Mouse (Mus musculus): Measurements from ENCODE around the gene Adcy10.

Adcy10 gene

GRCm38 (mm10) chr1:165601775-165602280 is 116.8 kb downstream of the Adcy10 start:
- DNase-seq (ENCODE audit: low read depth, low spot score) = no peak

- no peak for DNase-seq (ENCODE audit: low read depth, low spot score)
Observed at GRCm38 (mm10) chr1:165603218-165603617, 118.2 kb downstream of the Adcy10 start.

GRCm38 (mm10) chr1:165604203-165604602 is 119.2 kb downstream of the Adcy10 start:
- DNase-seq (ENCODE audit: low read depth, low spot score) = no peak

GRCm38 (mm10) chr1:165605108-165605507 is 120.1 kb downstream of the Adcy10 start:
- DNase-seq (ENCODE audit: low read depth, low spot score) = no peak

- DNase-seq (ENCODE audit: low read depth, low spot score) = peak; percentile 60
Observed at GRCm38 (mm10) chr1:165605774-165606173, 120.8 kb downstream of the Adcy10 start.

GRCm38 (mm10) chr1:165608904-165609303 is 123.9 kb downstream of the Adcy10 start:
- DNase-seq (ENCODE audit: low read depth, low spot score) = no peak

- no peak for DNase-seq (ENCODE audit: low read depth, low spot score)
Observed at GRCm38 (mm10) chr1:165609495-165610320, 124.7 kb downstream of the Adcy10 start.

- peak; percentile 87 for DNase-seq (ENCODE audit: low read depth, low spot score)
Observed at GRCm38 (mm10) chr1:165610321-165610999, 125.5 kb downstream of the Adcy10 start.

GRCm38 (mm10) chr1:165612714-165613113 is 127.7 kb downstream of the Adcy10 start:
- no peak for DNase-seq (ENCODE audit: low read depth, low spot score)

GRCm38 (mm10) chr1:165613926-165614325 is 128.9 kb downstream of the Adcy10 start:
- no peak for DNase-seq (ENCODE audit: low read depth, low spot score)

- no peak for DNase-seq (ENCODE audit: low read depth, low spot score)
Observed at GRCm38 (mm10) chr1:165614793-165615192, 129.8 kb downstream of the Adcy10 start.

GRCm38 (mm10) chr1:165616652-165617051 is 131.7 kb downstream of the Adcy10 start:
- peak; percentile 13 for DNase-seq (ENCODE audit: low read depth, low spot score)

- peak; percentile 40 for DNase-seq (ENCODE audit: low read depth, low spot score)
Observed at GRCm38 (mm10) chr1:165617166-165617891, 132.3 kb downstream of the Adcy10 start.

GRCm38 (mm10) chr1:165618201-165618624 is 133.2 kb downstream of the Adcy10 start:
- peak; percentile 86 for DNase-seq (ENCODE audit: low read depth, low spot score)

- no peak for DNase-seq (ENCODE audit: low read depth, low spot score)
Observed at GRCm38 (mm10) chr1:165625058-165625457, 140.1 kb downstream of the Adcy10 start.

- DNase-seq (ENCODE audit: low read depth, low spot score) = no peak
Observed at GRCm38 (mm10) chr1:165625896-165626295, 140.9 kb downstream of the Adcy10 start.

Measured in brain, adult 2 months (tissue).